Mouse (Mus musculus) brain, embryonic 14.5 days (tissue): ENCODE results near the gene Otog.

ENCODE experiments used
- CTCF ChIP-seq: fragments of 200-500 bp; IDR thresholded peaks from 2 replicates; pipeline ENCODE4 v1.5.1; 2012; ENCODE audit warnings: inconsistent platforms, mild to moderate bottlenecking, moderate library complexity, borderline replicate concordance; ENCODE audit not compliant: insufficient read depth, insufficient read length; ENCODE audit errors: extremely low read depth
- POLR2A ChIP-seq: fragments of 200-500 bp; IDR thresholded peaks from 2 replicates; pipeline ENCODE4 v1.6.1; 2012; ENCODE audit warnings: mild to moderate bottlenecking, inconsistent platforms, borderline replicate concordance; ENCODE audit not compliant: poor library complexity, insufficient read depth, insufficient read length, severe bottlenecking; ENCODE audit errors: extremely low read depth

GRCm38 (mm10) chr7:46220591-46221129, 20.1 kb upstream of the Otog start:
- TF ChIP-seq CTCF (no peak), POLR2A (no peak)
